Mouse (Mus musculus) hindbrain, embryonic 13.5 days (tissue): ENCODE data around the gene Ms4a2. TPM values are rescaled to one million over a fixed set of nuclear protein-coding genes. Genes with fewer than 3 reads are reported as not detected.

Experiments
- ATAC-seq: fragments of 200-750 bp; cut with Nextera tagmentation; 2 replicates; pipeline ENCODE4 v1.8.0; 2017; ENCODE audit warnings: moderate TSS enrichment; ENCODE audit not compliant: low FRiP score
- H3K27ac ChIP-seq: fragments of 300-500 bp; sonication (generic); 2 replicates; pipeline ENCODE4 v1.5.1; 2015; ENCODE audit warnings: inconsistent platforms, mild to moderate bottlenecking, moderate library complexity
- H3K27me3 ChIP-seq: fragments of 300-500 bp; sonication (generic); 2 replicates; pipeline ENCODE4 v1.6.1; 2015; ENCODE audit warnings: mild to moderate bottlenecking, inconsistent platforms
- H3K36me3 ChIP-seq: fragments of 300-500 bp; sonication (generic); 2 replicates; pipeline ENCODE4 v1.6.1; 2015; ENCODE audit warnings: mild to moderate bottlenecking, inconsistent platforms
- H3K4me1 ChIP-seq: fragments of 300-500 bp; sonication (generic); replicated peaks from 2 replicates; pipeline ENCODE4 v1.6.1; 2015; ENCODE audit warnings: inconsistent platforms
- H3K4me2 ChIP-seq: fragments of 300-500 bp; sonication (generic); 2 replicates; pipeline ENCODE4 v1.6.1; 2015; ENCODE audit warnings: inconsistent platforms, mild to moderate bottlenecking, moderate library complexity
- H3K4me3 ChIP-seq: fragments of 300-500 bp; sonication (generic); 2 replicates; pipeline ENCODE4 v1.5.1; 2015; ENCODE audit warnings: mild to moderate bottlenecking, inconsistent platforms
- H3K9ac ChIP-seq: fragments of 300-500 bp; sonication (generic); 2 replicates; pipeline ENCODE4 v1.6.1; 2015; ENCODE audit warnings: mild to moderate bottlenecking, inconsistent platforms
- H3K9me3 ChIP-seq: fragments of 300-500 bp; sonication (generic); 2 replicates; pipeline ENCODE4 v1.6.1; 2016; ENCODE audit warnings: inconsistent platforms
- WGBS: fragments of 180-500 bp; shearing (Covaris S2); methylation state at CpG from one replicate; pipeline ENCODE4 v1.1.7; 2015; 5-methylcytosine and 5-hydroxymethylcytosine counted together
- polyA plus RNA-seq: library from polyadenylated mRNA; unstranded; fragments of >200 nt; fragmentation: Nextera tagmentation; extraction: Ambion mirVana; gene quantifications from 2 replicates; pipeline ENCODE4 v1.2.1, GENCODE M21; 2015

The Ms4a2 gene
- polyA plus RNA-seq: 0.10 and 0.16 TPM in 2 replicates

DNA sequence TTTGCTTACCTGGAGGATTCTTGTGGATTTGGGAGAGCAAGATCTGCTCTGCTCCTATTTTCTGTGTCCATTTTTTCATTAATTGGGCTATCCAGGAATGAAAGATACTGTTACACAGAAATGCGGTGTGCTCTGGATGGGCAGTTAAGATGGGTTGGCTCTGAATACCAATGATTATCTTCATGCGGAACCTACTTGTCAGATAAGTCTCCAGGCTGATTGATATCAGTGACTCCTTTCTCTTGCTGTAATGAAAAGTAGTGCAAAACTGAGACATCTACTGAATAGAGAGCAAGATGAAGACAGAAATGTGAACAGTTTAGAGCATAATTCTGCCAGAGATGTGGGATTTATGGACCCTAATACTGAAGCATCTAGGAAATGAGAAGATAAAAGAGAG is at the start of gene Ms4a2:
Gene Ms4a2 (minus strand): TSS at position 169 of the 400 bp plus-strand sequence.
- Histone ChIP-seq H3K9ac (no peak within 1 kb of the TSS), H3K36me3 (no peaks in the 10 kb centered on the region), H3K4me1 (no peaks in the 10 kb centered on the region), H3K4me3 (no peak within 1 kb of the TSS), H3K4me2 (no peak within 1 kb of the TSS), H3K27ac (no peak within 1 kb of the TSS), H3K27me3 (no peaks in the 10 kb centered on the region), H3K9me3 (no peaks in the 10 kb centered on the region)
- WGBS: 91% methylated on average over 2 of the region's 2 CpGs
- ATAC-seq: no peak

GRCm38 (mm10) chr19:11661562-11661961 is 38.0 kb upstream of the Ms4a2 start:
- H3K4me3 ChIP-seq: no peak overlapping the region
- H3K27me3 ChIP-seq: no peaks in the 10 kb centered on the region
- no peak overlapping the region for H3K9ac ChIP-seq
- no peak overlapping the region for H3K4me2 ChIP-seq
- no peaks in the 10 kb centered on the region for H3K4me1 ChIP-seq
- H3K9me3 ChIP-seq: no peaks in the 10 kb centered on the region
- no peaks in the 10 kb centered on the region for H3K36me3 ChIP-seq
- ATAC-seq: no peak
- no peak overlapping the region for H3K27ac ChIP-seq

DNA sequence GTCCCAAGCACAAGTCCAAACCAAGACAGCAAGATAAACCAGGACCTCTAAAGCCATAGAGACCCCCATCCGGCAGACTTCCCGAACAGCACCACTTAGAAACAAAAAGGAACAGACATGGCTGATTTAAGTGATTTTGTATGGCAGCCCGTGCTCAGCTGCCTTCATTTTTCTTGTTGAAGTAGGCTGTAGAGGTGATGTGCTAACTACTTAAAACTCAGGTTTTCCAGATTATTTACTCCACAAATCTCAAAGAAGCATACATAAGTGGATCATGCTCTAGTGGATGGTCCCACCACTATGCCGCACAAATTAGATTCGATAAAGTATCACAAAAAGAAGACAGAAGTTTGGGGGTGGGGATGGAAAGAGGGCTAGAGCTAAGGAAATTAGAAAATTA is 36.9 kb upstream of the Ms4a2 start, which contains the start of gene Oosp2:
Gene Oosp2 (minus strand): TSS at position 101 of the 400 bp plus-strand sequence.
- ATAC-seq: no peak
- 90% methylated on average over 5 of the region's 5 CpGs for WGBS
- Histone ChIP-seq H3K36me3 (no peaks in the 10 kb centered on the region), H3K4me2 (no peak within 1 kb of the TSS), H3K4me1 (no peaks in the 10 kb centered on the region), H3K27me3 (no peaks in the 10 kb centered on the region), H3K27ac (no peak within 1 kb of the TSS), H3K9me3 (no peaks in the 10 kb centered on the region), H3K4me3 (no peak within 1 kb of the TSS), H3K9ac (no peak within 1 kb of the TSS)

GRCm38 (mm10) chr19:11659142-11659541 is 35.6 kb upstream of the Ms4a2 start:
- 85% methylated on average over 2 of the region's 2 CpGs for WGBS
- H3K27ac ChIP-seq: no peak overlapping the region
- H3K36me3 ChIP-seq: no peaks in the 10 kb centered on the region
- no peaks in the 10 kb centered on the region for H3K9me3 ChIP-seq
- no peak overlapping the region for H3K4me2 ChIP-seq
- H3K4me1 ChIP-seq: no peaks in the 10 kb centered on the region
- no peak overlapping the region for H3K9ac ChIP-seq
- no peak overlapping the region for H3K4me3 ChIP-seq
- no peak for ATAC-seq
- H3K27me3 ChIP-seq: no peaks in the 10 kb centered on the region

DNA sequence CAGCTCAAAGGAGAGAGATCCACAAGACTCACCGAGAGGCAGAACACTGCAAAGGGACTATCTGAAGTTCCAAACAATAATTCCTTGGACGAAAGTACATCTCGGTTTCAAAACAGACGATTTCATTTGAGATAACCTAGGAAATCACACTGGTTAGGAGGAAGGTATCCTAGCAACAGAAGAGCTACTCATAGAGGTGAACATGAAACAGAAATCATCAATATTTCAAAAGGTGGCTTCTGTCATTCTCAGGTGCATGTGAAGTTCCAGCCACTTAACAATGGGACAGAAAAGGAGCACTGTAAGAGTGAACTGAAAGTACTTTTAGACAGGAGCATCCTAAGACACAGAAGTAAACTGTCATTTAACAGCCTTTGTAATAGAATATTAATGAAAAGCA is 26.0 kb upstream of the Ms4a2 start:
- H3K4me2 ChIP-seq: no peak overlapping the region
- H3K27ac ChIP-seq: no peak overlapping the region
- H3K9ac ChIP-seq: no peak overlapping the region
- WGBS: 83% methylated on average over 4 of the region's 4 CpGs
- H3K9me3 ChIP-seq: no peaks in the 10 kb centered on the region
- no peaks in the 10 kb centered on the region for H3K36me3 ChIP-seq
- H3K27me3 ChIP-seq: no peaks in the 10 kb centered on the region
- H3K4me3 ChIP-seq: no peak overlapping the region
- no peak for ATAC-seq
- H3K4me1 ChIP-seq: no peaks in the 10 kb centered on the region

GRCm38 (mm10) chr19:11646166-11646565 is 22.6 kb upstream of the Ms4a2 start:
- Histone ChIP-seq H3K36me3 (no peaks in the 10 kb centered on the region), H3K27ac (no peak overlapping the region), H3K27me3 (no peaks in the 10 kb centered on the region), H3K4me3 (no peak overlapping the region), H3K4me2 (no peak overlapping the region), H3K9ac (no peak overlapping the region), H3K9me3 (peaks cover 4% of the 10 kb centered on the region; the same call in 1 of the 2 replicates), H3K4me1 (no peaks in the 10 kb centered on the region)
- ATAC-seq: no peak
- whole genome bisulfite sequencing: 75% methylated on average over 3 of the region's 3 CpGs

GRCm38 (mm10) chr19:11640732-11641131 is 17.2 kb upstream of the Ms4a2 start, which contains the start of gene Ms4a3:
TSS of gene Ms4a3 (minus strand) at chr19:11640851.
- H3K9me3 ChIP-seq: peaks cover 4% of the 10 kb centered on the region; the same call in 1 of the 2 replicates
- H3K4me1 ChIP-seq: no peaks in the 10 kb centered on the region
- H3K27ac ChIP-seq: no peak within 1 kb of the TSS
- 79% methylated on average over 1 of the region's 1 CpGs for WGBS
- ATAC-seq: no peak
- no peak within 1 kb of the TSS for H3K4me2 ChIP-seq
- H3K4me3 ChIP-seq: no peak within 1 kb of the TSS
- H3K27me3 ChIP-seq: no peaks in the 10 kb centered on the region
- H3K36me3 ChIP-seq: no peaks in the 10 kb centered on the region
- no peak within 1 kb of the TSS for H3K9ac ChIP-seq

DNA sequence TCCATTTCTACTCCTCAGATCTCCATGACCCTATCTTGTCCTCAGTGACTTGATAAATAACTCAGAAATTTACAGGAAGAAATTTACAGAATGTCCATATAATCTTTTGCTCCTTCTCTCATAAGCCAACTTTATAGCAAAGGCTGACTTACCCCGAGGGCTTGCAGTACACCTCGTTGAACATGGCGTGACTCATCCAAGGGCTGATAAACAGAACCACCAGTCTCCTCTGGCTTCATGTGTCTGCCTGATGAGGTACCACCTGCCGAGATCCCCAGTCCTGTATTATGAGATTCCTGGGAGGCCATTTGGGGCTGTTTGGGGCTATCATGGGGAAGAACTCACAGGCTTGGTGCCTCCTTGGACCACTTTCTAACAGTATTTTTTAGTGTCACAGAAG is 15.5 kb upstream of the Ms4a2 start:
- peaks cover 4% of the 10 kb centered on the region; the same call in 1 of the 2 replicates for H3K9me3 ChIP-seq
- ATAC-seq: no peak
- no peak overlapping the region for H3K27ac ChIP-seq
- H3K9ac ChIP-seq: no peak overlapping the region
- WGBS: 85% methylated on average over 4 of the region's 4 CpGs
- no peaks in the 10 kb centered on the region for H3K4me1 ChIP-seq
- no peak overlapping the region for H3K4me3 ChIP-seq
- no peaks in the 10 kb centered on the region for H3K36me3 ChIP-seq
- no peak overlapping the region for H3K4me2 ChIP-seq
- H3K27me3 ChIP-seq: no peaks in the 10 kb centered on the region

DNA sequence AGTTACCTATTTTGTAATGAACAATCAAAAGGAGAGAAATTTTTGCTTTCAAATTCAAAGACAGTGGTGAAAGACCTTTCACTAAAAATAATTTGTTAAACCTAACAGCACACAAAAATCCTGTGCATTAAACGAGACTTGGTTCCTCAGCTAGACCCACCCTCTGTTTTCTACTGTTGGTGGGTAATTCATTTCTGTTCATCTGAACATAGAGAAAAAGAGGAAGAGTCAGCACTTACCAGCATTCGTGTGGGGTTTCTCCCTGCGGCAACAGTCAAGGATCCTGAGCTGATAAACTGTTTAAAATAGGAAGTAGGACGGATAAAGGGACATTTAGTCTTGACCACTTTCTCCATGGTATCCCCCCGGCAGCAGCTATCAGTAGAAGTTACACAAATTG is 12.1 kb upstream of the Ms4a2 start:
- H3K4me2 ChIP-seq: no peak overlapping the region
- H3K9me3 ChIP-seq: no peaks in the 10 kb centered on the region
- 87% methylated on average over 5 of the region's 5 CpGs for WGBS
- no peak overlapping the region for H3K4me3 ChIP-seq
- no peak for ATAC-seq
- H3K27ac ChIP-seq: no peak overlapping the region
- H3K9ac ChIP-seq: no peak overlapping the region
- H3K27me3 ChIP-seq: no peaks in the 10 kb centered on the region
- no peaks in the 10 kb centered on the region for H3K36me3 ChIP-seq
- H3K4me1 ChIP-seq: no peaks in the 10 kb centered on the region

DNA sequence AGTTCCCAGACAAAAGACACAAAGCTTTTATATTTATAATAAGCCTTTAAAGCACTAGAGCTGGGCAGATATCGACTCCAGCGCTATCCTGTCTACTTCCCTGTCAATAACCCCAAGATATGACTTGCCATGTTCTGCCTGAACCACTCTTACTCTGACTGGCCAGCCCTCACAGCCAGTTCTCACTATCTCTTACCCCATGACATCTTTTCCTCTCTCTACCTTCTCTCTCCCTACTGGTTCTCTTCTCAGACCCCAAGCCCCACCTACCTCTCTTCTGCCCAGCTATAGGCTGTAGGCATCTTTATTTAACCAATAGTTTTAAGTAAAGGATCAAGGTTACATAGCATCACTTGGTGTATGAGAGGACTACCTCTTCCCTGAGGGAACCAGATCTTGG is 10.8 kb upstream of the Ms4a2 start:
- no peaks in the 10 kb centered on the region for H3K9me3 ChIP-seq
- WGBS: 72% methylated on average over 2 of the region's 2 CpGs
- no peaks in the 10 kb centered on the region for H3K27me3 ChIP-seq
- H3K4me3 ChIP-seq: no peak overlapping the region
- ATAC-seq: no peak
- H3K9ac ChIP-seq: no peak overlapping the region
- H3K4me1 ChIP-seq: no peaks in the 10 kb centered on the region
- H3K27ac ChIP-seq: no peak overlapping the region
- H3K4me2 ChIP-seq: no peak overlapping the region
- H3K36me3 ChIP-seq: no peaks in the 10 kb centered on the region

DNA sequence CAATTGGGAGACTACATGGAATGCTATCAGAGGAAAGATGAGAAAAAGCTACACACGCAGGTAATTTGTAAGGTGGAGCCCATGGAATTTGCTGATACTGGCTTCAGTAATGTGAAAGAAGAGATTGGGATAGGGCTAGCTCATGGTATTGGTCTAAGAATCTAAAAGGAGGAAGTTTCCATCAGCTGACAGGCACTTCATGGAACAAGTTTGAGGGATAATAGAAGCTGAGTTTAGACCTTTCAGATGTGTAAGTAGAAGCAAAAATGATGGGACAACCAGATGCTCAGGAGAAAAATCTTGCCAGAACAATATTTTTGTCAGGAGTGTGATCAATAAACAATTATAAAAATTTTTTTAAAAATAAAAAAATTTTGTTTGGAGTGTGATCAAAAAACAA is 10.2 kb upstream of the Ms4a2 start:
- WGBS: 95% methylated on average over 1 of the region's 1 CpGs
- Histone ChIP-seq H3K27me3 (no peaks in the 10 kb centered on the region), H3K4me3 (no peak overlapping the region), H3K36me3 (no peaks in the 10 kb centered on the region), H3K9ac (no peak overlapping the region), H3K9me3 (no peaks in the 10 kb centered on the region), H3K4me2 (no peak overlapping the region), H3K27ac (no peak overlapping the region), H3K4me1 (no peaks in the 10 kb centered on the region)
- no peak for ATAC-seq

GRCm38 (mm10) chr19:11625231-11625630 is 1.7 kb upstream of the Ms4a2 start:
- Histone ChIP-seq H3K27me3 (no peaks in the 10 kb centered on the region), H3K36me3 (no peaks in the 10 kb centered on the region), H3K9me3 (no peaks in the 10 kb centered on the region), H3K4me2 (no peak overlapping the region), H3K27ac (no peak overlapping the region), H3K4me1 (no peaks in the 10 kb centered on the region), H3K4me3 (no peak overlapping the region), H3K9ac (no peak overlapping the region)
- 76% methylated on average over 5 of the region's 5 CpGs for WGBS
- no peak for ATAC-seq

GRCm38 (mm10) chr19:11624800-11625199 is 1.3 kb upstream of the Ms4a2 start:
- no peak overlapping the region for H3K27ac ChIP-seq
- no peak overlapping the region for H3K4me2 ChIP-seq
- no peaks in the 10 kb centered on the region for H3K36me3 ChIP-seq
- no peak overlapping the region for H3K4me3 ChIP-seq
- H3K27me3 ChIP-seq: no peaks in the 10 kb centered on the region
- no peaks in the 10 kb centered on the region for H3K9me3 ChIP-seq
- no peaks in the 10 kb centered on the region for H3K4me1 ChIP-seq
- no peak for ATAC-seq
- no peak overlapping the region for H3K9ac ChIP-seq

DNA sequence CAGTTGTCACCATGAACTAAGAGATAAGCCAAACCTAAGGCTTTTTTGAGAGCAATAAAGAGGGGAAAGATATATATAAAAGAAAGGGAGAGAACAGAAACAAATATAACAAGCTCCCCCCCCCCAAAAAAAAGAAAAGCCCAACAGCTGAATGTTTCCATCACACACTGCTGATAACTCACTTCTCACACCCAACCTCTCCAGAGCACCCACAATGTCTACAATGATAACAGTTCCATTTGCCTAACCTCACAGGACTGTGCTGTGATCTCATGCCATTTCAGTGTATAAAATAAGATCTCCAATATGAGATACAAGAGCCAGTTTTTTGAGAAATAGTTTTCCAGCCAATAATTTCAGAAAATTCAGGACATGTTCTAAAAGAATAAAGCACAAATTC is 5.5 kb downstream of the Ms4a2 start:
- no peak overlapping the region for H3K4me3 ChIP-seq
- no peak overlapping the region for H3K27ac ChIP-seq
- no peak overlapping the region for H3K4me2 ChIP-seq
- H3K9me3 ChIP-seq: no peaks in the 10 kb centered on the region
- ATAC-seq: no peak
- no peaks in the 10 kb centered on the region for H3K4me1 ChIP-seq
- no peaks in the 10 kb centered on the region for H3K27me3 ChIP-seq
- H3K36me3 ChIP-seq: no peaks in the 10 kb centered on the region
- H3K9ac ChIP-seq: no peak overlapping the region
